Mouse (Mus musculus) T-cell, adult 2 months (primary cell): Measurements from ENCODE around the gene March6.

ENCODE experiments used
- DNase-seq: peaks from one replicate; pipeline ENCODE4 v3.0.0; 2022; ENCODE audit warnings: low spot score

March6 gene

GRCm38 (mm10) chr15:31542013-31542958 is 11.4 kb upstream of the March6 start:
- DNase-seq: no peak

GRCm38 (mm10) chr15:31540513-31540802 is 9.6 kb upstream of the March6 start:
- DNase-seq: no peak

GRCm38 (mm10) chr15:31539643-31540512 is 9.0 kb upstream of the March6 start:
- DNase-seq: no peak

- DNase-seq: no peak
Measured at GRCm38 (mm10) chr15:31538346-31538745, 7.5 kb upstream of the March6 start.

DNA sequence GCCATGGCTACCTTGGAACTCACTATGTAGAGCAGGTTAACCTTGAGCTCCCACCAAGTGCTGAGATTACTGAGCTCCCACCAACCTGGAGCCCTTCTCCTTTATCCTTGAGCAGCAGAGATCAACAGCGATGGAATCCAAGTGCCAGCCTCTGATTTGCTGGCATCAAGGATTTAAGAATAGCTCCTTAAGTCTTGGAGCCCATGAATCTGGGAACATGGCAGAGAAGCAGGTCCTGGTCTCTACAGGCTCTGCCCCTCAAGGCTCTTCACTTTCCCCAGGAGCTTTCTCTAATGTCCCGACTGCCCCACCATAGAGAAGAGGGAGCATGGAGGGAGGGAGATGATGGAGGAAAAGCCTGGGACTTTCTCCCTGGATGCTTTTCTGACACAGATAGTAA is 6.9 kb upstream of the March6 start:
- no peak for DNase-seq

DNA sequence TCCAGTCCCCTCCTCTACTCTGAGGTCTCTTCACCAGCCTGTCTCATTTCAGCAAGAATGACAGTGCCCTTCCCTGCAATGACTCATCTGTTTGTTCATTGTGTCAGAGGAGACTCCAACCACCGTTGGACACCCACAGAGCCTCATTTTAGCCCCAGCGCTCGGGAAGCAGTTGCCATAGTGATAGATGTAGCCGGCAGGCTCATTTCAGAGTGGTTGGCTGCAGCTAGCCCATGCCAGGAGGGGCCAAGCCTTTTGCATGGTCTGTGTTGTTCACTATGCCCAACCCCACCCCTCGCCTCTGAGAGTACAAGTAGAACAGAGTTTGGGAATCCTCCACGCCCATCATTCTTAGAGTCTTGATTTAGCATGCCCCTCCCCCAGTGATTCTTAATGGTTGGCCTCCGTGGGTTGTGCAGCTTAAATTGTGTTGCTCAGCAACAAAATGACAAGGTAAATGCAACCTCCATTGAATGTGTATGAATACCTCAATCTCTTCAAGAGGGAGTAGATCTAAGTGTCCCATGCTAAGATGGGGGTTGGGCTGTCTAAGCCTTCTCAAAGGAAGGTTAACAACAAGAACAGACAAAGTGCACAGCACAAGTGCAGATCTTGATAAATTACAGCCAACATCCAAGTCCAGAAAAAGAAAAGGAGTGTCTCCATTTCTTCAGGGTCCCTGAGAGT is 5.3 kb upstream of the March6 start:
- no peak for DNase-seq

DNA sequence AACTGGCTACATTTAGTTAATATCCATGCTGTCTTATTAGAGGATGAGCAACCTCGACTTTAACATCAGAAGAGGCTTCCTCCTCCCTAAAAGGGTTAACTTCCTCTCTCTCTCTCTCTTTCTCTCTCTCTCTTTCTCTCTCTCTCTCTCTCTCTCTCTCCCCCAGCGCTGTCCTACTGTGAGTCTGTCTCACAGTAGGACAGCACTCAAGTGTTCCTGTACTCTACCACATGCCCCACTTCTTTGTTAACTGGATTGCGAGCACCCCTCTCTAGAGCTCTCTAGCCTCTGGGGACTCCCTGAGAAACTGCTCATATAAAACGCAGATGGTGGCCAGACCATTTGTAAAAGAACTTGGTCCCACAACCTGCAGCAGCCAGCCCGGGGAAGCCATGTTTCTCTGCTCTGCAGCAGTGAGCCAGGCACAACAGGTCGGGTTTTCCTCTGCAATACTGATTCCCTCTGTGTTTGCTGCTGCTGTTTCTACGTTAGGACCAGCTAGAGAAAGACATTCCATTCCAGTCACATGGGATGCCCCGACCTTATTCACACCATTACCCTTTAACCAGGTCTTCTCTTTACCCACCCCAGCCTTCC is 4.5 kb upstream of the March6 start:
- no peak for DNase-seq

GRCm38 (mm10) chr15:31534421-31535258 is 3.8 kb upstream of the March6 start:
- DNase-seq: no peak

DNA sequence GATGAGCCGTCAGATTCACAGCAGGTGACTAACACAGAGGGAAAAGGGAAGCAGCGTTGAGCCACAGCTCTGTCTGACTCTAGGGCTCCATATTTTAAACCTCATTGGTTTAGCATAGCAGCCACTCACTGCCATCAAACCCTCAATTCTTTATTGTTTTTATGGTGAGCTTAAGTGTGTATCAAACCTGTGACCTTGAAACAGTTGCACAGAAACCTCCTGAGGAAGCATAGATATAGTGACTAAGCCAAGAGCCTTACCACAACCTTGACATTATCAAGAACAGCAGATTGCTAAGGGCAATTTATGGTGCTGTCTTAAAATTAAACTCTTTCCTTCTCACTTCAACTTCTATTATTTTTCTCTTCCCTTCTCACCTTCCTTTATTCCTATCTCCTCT is 2.7 kb upstream of the March6 start:
- no peak for DNase-seq

DNA sequence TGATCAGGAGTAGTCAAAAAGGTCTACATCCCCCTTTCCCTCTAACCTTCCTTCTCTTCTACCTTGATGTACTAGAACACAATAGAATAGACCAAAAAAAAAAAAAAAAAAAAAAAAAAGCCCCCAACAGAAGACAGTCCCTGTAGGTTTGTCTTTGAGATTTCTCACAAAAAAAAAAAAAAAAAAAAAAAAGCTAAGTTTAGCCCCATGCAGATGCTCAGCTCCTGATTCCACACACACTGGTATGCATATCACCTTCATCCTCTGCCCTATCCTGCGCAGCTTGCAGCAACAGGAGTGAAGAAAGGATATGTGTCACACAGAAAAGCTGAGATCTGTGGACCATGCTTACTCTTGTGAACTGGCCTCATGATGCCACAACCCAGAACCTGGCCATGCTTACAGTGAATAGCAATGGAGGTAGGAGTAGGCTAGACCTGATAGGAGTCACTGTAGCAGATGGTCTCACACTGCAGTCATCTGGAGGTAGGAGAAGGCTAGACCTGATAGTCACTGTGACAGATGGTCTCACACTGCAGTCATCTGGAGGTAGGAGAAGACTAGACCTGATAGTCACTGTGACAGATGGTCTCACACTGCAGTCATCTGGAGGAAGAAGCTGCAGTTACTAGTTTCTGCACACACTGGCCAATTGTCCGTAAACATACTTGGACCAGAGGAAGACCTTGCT is 1.6 kb upstream of the March6 start:
- DNase-seq: no peak

- DNase-seq: peak; percentile 18
Measured at GRCm38 (mm10) chr15:31531446-31532330, 835 bp upstream of the March6 start.

GRCm38 (mm10) chr15:31529811-31530658 is 818 bp downstream of the March6 start:
- peak; percentile 37 for DNase-seq

GRCm38 (mm10) chr15:31529103-31529502 is 1.8 kb downstream of the March6 start:
- no peak for DNase-seq

- no peak for DNase-seq
Measured at GRCm38 (mm10) chr15:31528477-31528876, 2.4 kb downstream of the March6 start.

GRCm38 (mm10) chr15:31526463-31526862 is 4.4 kb downstream of the March6 start:
- no peak for DNase-seq

DNA sequence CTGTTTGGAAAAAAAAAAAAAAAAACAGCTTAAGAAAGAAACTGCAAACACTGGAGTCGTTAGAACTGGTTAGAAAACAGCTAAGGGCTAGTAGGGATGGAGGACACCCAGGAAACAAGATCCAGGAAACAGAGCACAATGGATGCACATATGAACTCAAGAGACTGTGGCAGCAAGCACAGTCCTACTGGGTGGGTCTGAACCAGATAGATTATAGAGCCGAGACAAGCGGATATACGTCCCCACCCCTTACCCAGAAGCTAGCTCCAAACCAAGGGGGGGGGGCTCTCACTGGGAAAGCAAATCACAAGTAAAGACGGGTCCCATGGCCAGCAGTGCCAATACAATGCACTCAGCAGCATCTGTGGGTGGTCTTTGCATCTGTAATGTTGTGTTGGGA is 11.9 kb downstream of the March6 start:
- no peak for DNase-seq

DNA sequence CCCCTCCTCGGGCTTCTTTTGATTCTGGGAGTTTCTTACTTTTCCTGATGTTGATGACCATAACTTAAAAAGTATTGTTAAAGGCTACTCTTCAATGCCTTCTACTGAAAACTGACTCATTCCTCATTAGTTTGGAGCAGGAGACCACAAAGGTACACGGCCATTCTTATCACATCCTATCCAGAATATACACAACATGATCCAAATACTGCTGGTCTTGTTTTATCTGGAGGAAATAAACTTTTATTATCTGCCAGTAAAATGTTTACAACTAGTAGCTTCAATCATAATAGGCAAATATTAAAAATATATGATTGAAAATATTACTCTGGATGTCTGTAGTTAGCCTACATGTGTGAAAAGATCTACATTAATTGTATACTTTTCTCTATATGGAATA is 12.5 kb downstream of the March6 start:
- no peak for DNase-seq

- no peak for DNase-seq
Measured at GRCm38 (mm10) chr15:31517186-31517585, 13.7 kb downstream of the March6 start.

- no peak for DNase-seq
Measured at GRCm38 (mm10) chr15:31511795-31512194, 19.1 kb downstream of the March6 start.
